Mouse (Mus musculus): Measurements from ENCODE around the gene Npas2.

GRCm38 (mm10) chr1:39191122-39191521 lies 2.4 kb upstream of the Npas2 start:
- TF ChIP-seq POLR2A (IDR thresholded peaks at IDR 0.05; ENCODE audit: borderline replicate concordance, extremely low read depth, insufficient read depth, insufficient read length, poor library complexity, severe bottlenecking) (no peak), CTCF (IDR thresholded peaks at IDR 0.05; ENCODE audit: borderline replicate concordance, extremely low read depth, insufficient read depth, insufficient read length) (no peak)
